Mouse (Mus musculus): ENCODE measurements around the gene Eif3i. TPM values are rescaled to one million over a fixed set of nuclear protein-coding genes. Genes with fewer than 3 reads are reported as not detected.
A peak's percentile ranks its signal among the peaks of the same experiment; 100 is the strongest.

Eif3i gene
- polyA plus RNA-seq, 1 experiment from 2014 or later, result 288 TPM

DNA sequence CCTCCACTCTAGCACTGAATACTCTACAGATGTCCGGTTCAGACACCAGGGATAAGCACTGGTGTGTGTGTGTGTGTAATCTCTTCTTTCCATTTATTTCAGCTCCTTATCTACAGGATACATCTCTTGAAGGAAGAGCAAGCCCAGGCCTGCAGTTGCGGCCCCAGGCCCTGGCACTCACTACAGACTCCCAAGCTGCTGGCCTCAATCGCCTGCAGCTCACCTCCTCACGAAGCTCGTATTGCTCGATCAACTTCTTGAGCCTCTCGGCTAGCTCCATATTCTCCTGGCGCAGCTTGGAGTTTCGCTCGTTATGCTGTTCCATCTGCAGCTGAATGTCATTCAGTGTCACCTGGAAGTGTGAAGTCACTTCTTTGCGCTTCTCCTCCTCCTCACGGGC, 31.4 kb upstream of the Eif3i start:
- Histone ChIP-seq H3K4me2 (ENCODE audit: low read depth, low read length) (no peak overlapping the region), H3K27ac (replicated peaks; ENCODE audit: low read depth, low read length) (no peak overlapping the region), H3K27me3 (replicated peaks; ENCODE audit: control insufficient read depth, insufficient read depth, low read length) (no peaks in the 10 kb centered on the region), H3K4me1 (ENCODE audit: control insufficient read depth, insufficient read depth, low read length) (no peaks in the 10 kb centered on the region), H3K36me3 (ENCODE audit: control insufficient read depth, insufficient read depth, low read length) (peaks cover 100% of the 10 kb centered on the region), H3K9me3 (ENCODE audit: control insufficient read depth, low read length) (no peaks in the 10 kb centered on the region), H3K9ac (ENCODE audit: low read depth, low read length) (no peak overlapping the region), H3K4me3 (ENCODE audit: low read depth, low read length) (no peak overlapping the region)
- WGBS, result 89% methylated on average over 12 of the region's 12 CpGs
- DNase-seq (ENCODE audit: low spot score) (no peak), ATAC-seq (ENCODE audit: low read depth) (no peak)

DNA sequence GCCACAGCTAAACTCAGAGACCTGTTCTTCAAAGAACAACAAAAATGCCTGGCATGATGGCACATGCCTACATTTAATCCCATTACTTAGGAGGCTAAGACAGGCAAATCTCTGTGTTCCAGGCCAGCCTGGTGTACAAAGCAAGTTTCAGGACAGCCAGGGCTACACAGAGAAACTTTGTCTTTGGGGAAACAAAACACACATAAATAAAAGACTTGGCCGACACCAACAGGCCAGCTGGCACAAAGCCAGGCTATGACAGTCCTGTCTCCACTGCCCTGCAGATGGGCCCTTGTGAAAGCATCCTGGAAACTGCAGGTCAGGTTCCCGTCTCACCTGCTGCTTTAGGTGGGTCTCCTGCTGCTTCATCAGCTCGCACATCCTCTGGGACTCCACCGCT, 30.5 kb upstream of the Eif3i start:
- no peak for ATAC-seq (ENCODE audit: low read depth)
- Histone ChIP-seq H3K9ac (ENCODE audit: low read depth, low read length) (no peak overlapping the region), H3K36me3 (ENCODE audit: control insufficient read depth, insufficient read depth, low read length) (peaks cover 100% of the 10 kb centered on the region)

GRCm38 (mm10) chr4:129626035-129626434, 25.6 kb upstream of the Eif3i start:
- peaks cover 18% of the 10 kb centered on the region for H3K4me1 ChIP-seq (ENCODE audit: control insufficient read depth, insufficient read depth, low read length)
- DNase-seq (ENCODE audit: low spot score) (no peak), ATAC-seq (ENCODE audit: low read depth) (no peak)
- H3K4me2 ChIP-seq (ENCODE audit: low read depth, low read length), result no peak overlapping the region
- H3K36me3 ChIP-seq (ENCODE audit: control insufficient read depth, insufficient read depth, low read length), result peaks cover 58% of the 10 kb centered on the region
- H3K27ac ChIP-seq (replicated peaks; ENCODE audit: low read depth, low read length), result no peak overlapping the region
- no peak overlapping the region for H3K4me3 ChIP-seq (ENCODE audit: low read depth, low read length)
- 71% methylated on average over 6 of the region's 6 CpGs for WGBS
- H3K9me3 ChIP-seq (ENCODE audit: control insufficient read depth, low read length), result no peaks in the 10 kb centered on the region
- no peak overlapping the region for H3K9ac ChIP-seq (ENCODE audit: low read depth, low read length)
- H3K27me3 ChIP-seq (replicated peaks; ENCODE audit: control insufficient read depth, insufficient read depth, low read length), result no peaks in the 10 kb centered on the region

More for the DNA sequence above, 30.5 kb upstream of the Eif3i start:
- H3K4me3 ChIP-seq (ENCODE audit: low read depth, low read length), result no peak overlapping the region
- DNase-seq (ENCODE audit: low spot score), result no peak
- H3K9me3 ChIP-seq (ENCODE audit: control insufficient read depth, low read length), result no peaks in the 10 kb centered on the region
- H3K27ac ChIP-seq (replicated peaks; ENCODE audit: low read depth, low read length), result no peak overlapping the region
- no peak overlapping the region for H3K4me2 ChIP-seq (ENCODE audit: low read depth, low read length)
- no peaks in the 10 kb centered on the region for H3K4me1 ChIP-seq (ENCODE audit: control insufficient read depth, insufficient read depth, low read length)
- no peaks in the 10 kb centered on the region for H3K27me3 ChIP-seq (replicated peaks; ENCODE audit: control insufficient read depth, insufficient read depth, low read length)
- 79% methylated on average over 3 of the region's 4 CpGs for WGBS

- Histone ChIP-seq H3K27ac (replicated peaks; ENCODE audit: low read depth, low read length) (peak overlapping the region; percentile 93; the same call in 1 of the 2 replicates), H3K36me3 (ENCODE audit: control insufficient read depth, insufficient read depth, low read length) (peaks cover 53% of the 10 kb centered on the region), H3K4me3 (ENCODE audit: low read depth, low read length) (no peak overlapping the region), H3K9me3 (ENCODE audit: control insufficient read depth, low read length) (no peaks in the 10 kb centered on the region), H3K4me2 (ENCODE audit: low read depth, low read length) (peak overlapping the region; percentile 89), H3K4me1 (ENCODE audit: control insufficient read depth, insufficient read depth, low read length) (peaks cover 18% of the 10 kb centered on the region), H3K9ac (ENCODE audit: low read depth, low read length) (no peak overlapping the region), H3K27me3 (replicated peaks; ENCODE audit: control insufficient read depth, insufficient read depth, low read length) (no peaks in the 10 kb centered on the region)
- ATAC-seq (ENCODE audit: low read depth), result no peak
- 40% methylated on average over 4 of the region's 4 CpGs for WGBS
- no peak for DNase-seq (ENCODE audit: low spot score)
Observed at GRCm38 (mm10) chr4:129625496-129625895, 25.0 kb upstream of the Eif3i start.

- DNase-seq (ENCODE audit: low spot score), result peak; percentile 74
- peak overlapping the region; percentile 89 for H3K4me2 ChIP-seq (ENCODE audit: low read depth, low read length)
- H3K36me3 ChIP-seq (ENCODE audit: control insufficient read depth, insufficient read depth, low read length), result peaks cover 48% of the 10 kb centered on the region
- WGBS, result 3% methylated on average over 6 of the region's 6 CpGs
- peak; percentile 6; the same call in 1 of the 2 replicates for ATAC-seq (ENCODE audit: low read depth)
- peaks cover 18% of the 10 kb centered on the region for H3K4me1 ChIP-seq (ENCODE audit: control insufficient read depth, insufficient read depth, low read length)
- no peaks in the 10 kb centered on the region for H3K27me3 ChIP-seq (replicated peaks; ENCODE audit: control insufficient read depth, insufficient read depth, low read length)
- no peaks in the 10 kb centered on the region for H3K9me3 ChIP-seq (ENCODE audit: control insufficient read depth, low read length)
- peak overlapping the region; percentile 72 for H3K9ac ChIP-seq (ENCODE audit: low read depth, low read length)
- H3K27ac ChIP-seq (replicated peaks; ENCODE audit: low read depth, low read length), result peak overlapping the region; percentile 93
- H3K4me3 ChIP-seq (ENCODE audit: low read depth, low read length), result peak overlapping the region; percentile 59
Observed at GRCm38 (mm10) chr4:129625029-129625370, 24.6 kb upstream of the Eif3i start.

DNA sequence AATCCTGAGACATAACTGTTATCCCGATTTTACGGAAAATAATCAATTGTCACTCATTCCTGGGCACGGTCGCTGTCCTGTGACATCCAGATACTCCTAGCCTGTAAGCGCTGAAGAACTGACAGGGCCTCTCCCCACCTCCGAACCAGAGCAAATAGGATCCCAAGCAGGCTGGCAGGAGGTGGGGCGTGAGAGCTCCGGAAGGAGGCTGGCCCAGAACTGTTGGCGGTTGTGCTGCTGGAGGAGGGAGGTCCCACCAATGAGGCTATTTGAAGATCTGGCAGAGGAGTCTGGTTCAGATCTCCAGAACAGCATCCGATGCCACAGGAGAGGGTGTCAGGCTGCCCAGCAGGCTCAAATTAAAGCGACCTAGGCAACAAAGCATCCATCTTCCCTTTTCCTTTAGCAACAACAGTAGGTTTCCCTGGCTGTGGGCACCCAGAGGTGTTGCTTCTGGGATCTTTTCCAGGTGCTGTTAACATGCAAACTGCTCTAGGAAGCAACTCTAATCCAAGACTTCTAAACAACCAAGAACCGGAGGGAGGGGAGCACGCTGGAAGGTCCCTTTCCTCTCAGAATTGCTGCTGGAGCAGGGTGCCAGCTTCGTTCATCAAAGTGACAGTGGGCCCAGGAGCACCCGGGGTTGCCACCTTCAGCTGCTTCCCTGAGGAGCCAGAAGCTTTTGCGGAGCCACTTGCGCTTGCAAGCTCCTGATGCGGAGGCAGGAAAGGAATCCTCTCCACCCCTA, 24.0 kb upstream of the Eif3i start:
- Histone ChIP-seq H3K4me1 (ENCODE audit: control insufficient read depth, insufficient read depth, low read length) (peaks cover 18% of the 10 kb centered on the region), H3K9me3 (ENCODE audit: control insufficient read depth, low read length) (no peaks in the 10 kb centered on the region), H3K27me3 (replicated peaks; ENCODE audit: control insufficient read depth, insufficient read depth, low read length) (no peaks in the 10 kb centered on the region), H3K36me3 (ENCODE audit: control insufficient read depth, insufficient read depth, low read length) (peaks cover 42% of the 10 kb centered on the region), H3K4me3 (ENCODE audit: low read depth, low read length) (peak overlapping the region; percentile 59), H3K27ac (replicated peaks; ENCODE audit: low read depth, low read length) (peak overlapping the region; percentile 93), H3K9ac (ENCODE audit: low read depth, low read length) (peak overlapping the region; percentile 72), H3K4me2 (ENCODE audit: low read depth, low read length) (peak overlapping the region; percentile 89)
- DNase-seq (ENCODE audit: low spot score), result peak; percentile 96
- WGBS, result 2% methylated on average over 18 of the region's 18 CpGs
- ATAC-seq (ENCODE audit: low read depth), result peak; percentile 94

- Histone ChIP-seq H3K27me3 (replicated peaks; ENCODE audit: control insufficient read depth, insufficient read depth, low read length) (no peaks in the 10 kb centered on the region), H3K4me2 (ENCODE audit: low read depth, low read length) (peak within 1 kb of the TSS; percentile 89), H3K36me3 (ENCODE audit: control insufficient read depth, insufficient read depth, low read length) (peaks cover 35% of the 10 kb centered on the region), H3K27ac (replicated peaks; ENCODE audit: low read depth, low read length) (peak within 1 kb of the TSS; percentile 93), H3K4me1 (ENCODE audit: control insufficient read depth, insufficient read depth, low read length) (peaks cover 18% of the 10 kb centered on the region), H3K9ac (ENCODE audit: low read depth, low read length) (peak within 1 kb of the TSS; percentile 72), H3K9me3 (ENCODE audit: control insufficient read depth, low read length) (no peaks in the 10 kb centered on the region), H3K4me3 (ENCODE audit: low read depth, low read length) (peak within 1 kb of the TSS; percentile 59)
- WGBS, result 1% methylated on average over 10 of the region's 10 CpGs
- DNase-seq (ENCODE audit: low spot score), result peak; percentile 73
- ATAC-seq (ENCODE audit: low read depth), result peak; percentile 16; the same call in 1 of the 2 replicates
Observed at GRCm38 (mm10) chr4:129623681-129624091, 23.2 kb upstream of the Eif3i start, which contains the start of gene Ccdc28b. Ccdc28b (minus strand) TSS chr4:129623947.

DNA sequence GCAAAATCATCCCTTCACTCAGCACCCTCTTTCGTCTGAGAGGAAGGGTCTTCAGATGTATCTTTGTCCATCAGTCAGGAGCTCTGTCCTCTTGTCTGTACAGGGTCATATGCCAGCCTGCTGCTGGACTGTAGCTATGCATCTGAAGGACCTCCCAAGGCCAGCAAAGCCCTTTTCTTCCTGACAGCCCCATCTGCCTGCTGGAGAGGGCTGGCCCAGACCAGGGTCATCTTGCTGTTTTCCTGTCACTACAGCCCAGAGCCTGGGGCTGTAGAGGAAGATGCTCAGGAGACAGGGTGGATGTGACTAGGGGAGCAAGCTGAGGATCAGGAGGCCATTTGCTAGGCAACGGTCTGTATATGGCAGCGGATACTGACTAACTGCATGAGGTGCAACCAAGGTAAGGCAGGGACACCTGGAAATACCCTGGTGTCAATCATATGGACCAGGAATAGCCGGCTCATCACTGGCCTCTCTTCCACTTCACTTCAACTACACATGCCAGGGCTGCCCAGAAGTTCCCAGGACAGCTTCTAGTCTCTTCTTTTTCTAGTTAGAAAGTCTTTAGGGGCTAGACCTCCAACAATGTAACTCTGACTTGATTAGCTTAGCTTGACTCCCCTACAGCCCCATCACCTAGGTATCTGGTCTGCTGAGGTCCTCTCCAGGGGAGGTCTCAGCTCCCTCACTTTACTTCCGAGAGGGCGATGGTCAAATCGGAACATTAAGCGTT, 22.5 kb upstream of the Eif3i start:
- Histone ChIP-seq H3K4me2 (ENCODE audit: low read depth, low read length) (peak overlapping the region; percentile 89), H3K4me1 (ENCODE audit: control insufficient read depth, insufficient read depth, low read length) (peaks cover 22% of the 10 kb centered on the region), H3K27ac (replicated peaks; ENCODE audit: low read depth, low read length) (peak overlapping the region; percentile 93), H3K36me3 (ENCODE audit: control insufficient read depth, insufficient read depth, low read length) (peaks cover 27% of the 10 kb centered on the region), H3K9ac (ENCODE audit: low read depth, low read length) (peak overlapping the region; percentile 72), H3K27me3 (replicated peaks; ENCODE audit: control insufficient read depth, insufficient read depth, low read length) (no peaks in the 10 kb centered on the region), H3K4me3 (ENCODE audit: low read depth, low read length) (peak overlapping the region; percentile 59), H3K9me3 (ENCODE audit: control insufficient read depth, low read length) (no peaks in the 10 kb centered on the region)
- 21% methylated on average over 8 of the region's 8 CpGs for WGBS
- DNase-seq (ENCODE audit: low spot score), result no peak
- ATAC-seq (ENCODE audit: low read depth), result no peak

All from embryonic facial prominence, embryonic 14.5 days (tissue).